Mouse (Mus musculus): ENCODE results near the gene Gm11077.
A peak's percentile ranks its signal among the peaks of the same experiment; 100 is the strongest.

Gene Gm11077

DNA sequence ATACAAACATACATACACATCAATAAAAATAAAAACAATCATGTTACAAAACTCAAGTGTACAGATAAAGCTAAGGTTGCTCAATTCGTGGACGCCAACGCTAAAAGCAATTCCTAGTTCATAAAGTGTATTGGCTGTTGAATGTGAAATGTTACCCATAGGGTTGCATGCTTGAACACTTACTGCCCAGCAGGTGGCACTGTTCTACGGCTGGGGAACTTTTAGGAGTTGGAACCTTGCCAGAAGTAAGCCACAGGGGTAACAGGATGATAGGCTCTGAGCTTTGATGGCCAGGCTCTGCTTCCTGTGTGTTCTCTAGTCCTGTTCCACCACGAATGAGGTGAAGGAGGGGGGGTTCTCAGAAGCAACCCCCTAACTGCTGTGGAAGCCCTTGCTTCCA is at the start of gene Gm11077:
Gene Gm11077 (plus strand): TSS at position 13 of the 400 bp plus-strand sequence.
- peak; percentile 64 for DNase-seq (ENCODE audit: low read depth, low spot score)

DNA sequence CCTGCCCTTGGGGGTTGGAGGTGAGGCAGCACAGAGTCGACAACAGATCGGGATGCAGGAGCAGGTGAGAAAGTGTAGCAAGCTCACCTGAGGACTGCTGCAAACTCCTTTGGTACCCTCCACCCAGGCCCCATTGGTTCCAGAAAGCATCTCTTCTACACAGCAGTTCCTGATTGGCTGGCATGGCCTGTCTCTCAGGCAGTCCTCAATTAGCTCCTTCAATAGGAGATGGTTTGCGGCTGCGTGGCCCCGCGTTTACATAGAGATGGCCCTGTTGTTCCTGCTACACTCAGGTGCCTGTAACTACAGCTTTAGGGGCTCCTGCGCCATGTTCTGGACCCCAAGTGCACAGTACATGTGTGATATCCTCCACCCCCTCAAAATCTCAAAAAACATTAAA is 48.4 kb upstream of the Gm11077 start:
- peak; percentile 76 for DNase-seq (ENCODE audit: low read depth, low spot score)

DNA sequence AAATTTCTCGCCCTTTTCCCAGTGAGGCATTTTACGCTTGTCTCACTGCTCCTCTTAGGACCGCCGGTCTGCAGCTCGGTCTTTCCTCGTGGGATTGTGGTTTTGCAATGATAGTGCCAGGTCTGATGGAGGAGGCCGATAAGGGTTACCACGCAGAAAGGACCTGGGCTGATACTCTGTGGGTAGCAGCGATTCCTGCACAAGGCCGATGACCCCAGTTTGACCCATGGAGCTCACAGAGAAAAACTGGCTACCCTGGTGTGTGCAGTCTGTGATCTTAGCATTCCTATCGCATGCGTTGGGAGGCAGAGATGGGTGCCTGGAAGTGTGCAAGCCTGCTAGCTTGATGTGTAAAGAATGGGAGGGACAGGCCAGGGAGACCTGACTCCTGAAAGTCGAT is 46.3 kb upstream of the Gm11077 start:
- no peak for DNase-seq (ENCODE audit: low read depth, low spot score)

DNA sequence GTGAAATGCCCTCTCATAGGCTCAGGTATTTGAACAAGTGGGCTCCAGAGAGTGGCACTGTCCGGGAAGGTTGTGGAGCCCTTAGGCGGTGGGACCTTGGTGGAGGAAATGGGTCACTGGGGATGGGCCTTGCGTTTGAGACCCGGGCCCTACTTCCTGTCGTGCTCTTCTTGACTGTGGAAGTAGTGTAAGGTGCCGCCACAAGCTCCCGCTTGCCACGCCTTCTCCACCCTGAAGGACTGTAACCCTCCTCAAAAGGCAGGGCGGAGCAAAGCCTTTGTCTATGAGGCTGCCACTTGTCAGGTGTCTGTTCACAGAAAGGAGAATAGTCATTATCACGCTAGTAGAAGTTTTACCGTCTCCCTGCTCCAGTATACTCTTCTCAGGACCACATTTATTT is 44.7 kb upstream of the Gm11077 start:
- peak; percentile 35 for DNase-seq (ENCODE audit: low read depth, low spot score)

DNA sequence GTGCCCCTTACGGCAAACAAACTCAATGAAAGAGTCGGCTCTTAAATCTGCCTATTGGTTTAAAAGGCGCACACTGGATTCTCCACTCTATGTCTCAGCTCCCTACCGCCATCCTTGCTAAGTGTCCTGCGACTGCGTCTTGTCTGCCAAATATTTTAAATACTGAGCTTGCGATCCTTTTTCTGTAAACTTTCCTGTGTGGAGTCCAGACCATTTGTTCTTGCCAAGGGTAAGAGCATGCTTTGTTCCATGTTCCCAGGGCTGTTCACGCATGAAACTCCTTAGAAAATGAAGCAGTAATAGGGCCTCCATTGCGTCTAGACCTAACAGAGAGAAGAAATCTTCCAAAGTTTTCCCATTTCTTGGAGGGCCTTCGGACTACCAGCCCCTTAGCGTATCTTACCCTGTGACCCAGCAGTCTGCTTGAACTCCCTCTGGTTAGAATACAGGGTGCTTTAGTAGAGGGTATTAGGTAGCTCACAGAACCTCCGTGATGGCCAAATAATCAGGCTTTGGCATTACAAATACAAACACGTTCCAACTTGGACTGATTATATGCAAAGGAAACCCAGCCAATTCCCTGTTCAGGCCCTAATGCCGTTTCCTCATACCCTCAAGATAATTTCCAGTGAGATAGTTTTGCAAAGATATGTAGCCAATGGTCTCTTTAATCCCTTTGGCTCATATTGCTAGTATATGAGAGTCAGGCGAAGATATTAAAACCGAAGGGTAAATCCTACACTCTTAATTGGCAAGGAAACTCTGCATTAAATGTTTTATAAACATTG is 39.3 kb upstream of the Gm11077 start:
- DNase-seq (ENCODE audit: low read depth, low spot score) = no peak

DNA sequence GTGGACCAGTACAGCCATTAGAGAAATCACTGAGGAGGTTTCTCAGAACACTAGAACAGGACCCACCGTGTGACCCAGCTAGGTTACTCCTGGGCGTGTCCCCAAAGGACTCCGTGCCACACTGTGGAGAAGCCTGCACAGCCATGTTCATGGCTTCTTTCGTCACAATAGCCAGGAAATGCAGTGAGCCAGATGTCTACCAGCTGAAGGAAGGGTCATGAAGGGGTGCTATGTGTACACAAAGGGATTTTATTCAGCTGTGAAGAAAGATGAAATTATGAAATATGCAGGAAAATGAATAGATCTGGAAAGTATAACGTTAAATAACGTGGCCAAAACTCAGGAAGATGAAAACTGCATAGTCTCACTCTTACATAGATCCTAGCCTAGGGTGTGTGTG is 36.9 kb upstream of the Gm11077 start:
- no peak for DNase-seq (ENCODE audit: low read depth, low spot score)

DNA sequence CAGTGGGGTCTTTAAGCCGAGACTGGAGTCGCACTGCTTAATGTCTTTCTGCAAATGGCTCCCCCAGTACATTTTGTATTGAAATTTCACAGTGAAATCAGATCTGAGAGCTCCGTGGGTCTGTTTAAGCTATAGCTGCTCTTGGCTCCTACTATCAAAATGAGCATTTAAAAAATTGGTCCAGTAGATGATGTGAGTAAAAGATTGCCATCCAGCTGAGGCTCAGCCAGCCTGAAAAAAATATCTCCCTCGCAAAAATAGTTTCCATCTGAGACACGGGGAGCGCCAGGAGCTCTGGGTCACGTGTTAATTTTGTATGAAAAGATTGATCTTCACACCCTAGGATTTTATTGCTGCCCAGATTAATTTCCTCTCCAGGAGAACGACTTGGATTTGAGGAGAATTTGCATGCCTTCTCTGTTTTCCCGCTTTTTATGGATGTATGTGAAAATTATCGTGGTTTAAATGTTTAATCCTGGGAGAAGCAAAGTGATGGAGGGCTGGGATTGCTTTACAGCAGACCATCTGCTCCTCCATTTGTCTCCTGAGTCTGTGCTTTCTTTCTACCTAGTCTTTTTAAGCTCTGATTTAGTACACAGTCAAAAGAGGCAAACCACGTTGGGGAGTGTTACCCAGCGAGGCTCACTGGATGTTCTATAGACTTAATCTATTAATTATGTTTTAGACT is 32.7 kb upstream of the Gm11077 start:
- no peak for DNase-seq (ENCODE audit: low read depth, low spot score)

DNA sequence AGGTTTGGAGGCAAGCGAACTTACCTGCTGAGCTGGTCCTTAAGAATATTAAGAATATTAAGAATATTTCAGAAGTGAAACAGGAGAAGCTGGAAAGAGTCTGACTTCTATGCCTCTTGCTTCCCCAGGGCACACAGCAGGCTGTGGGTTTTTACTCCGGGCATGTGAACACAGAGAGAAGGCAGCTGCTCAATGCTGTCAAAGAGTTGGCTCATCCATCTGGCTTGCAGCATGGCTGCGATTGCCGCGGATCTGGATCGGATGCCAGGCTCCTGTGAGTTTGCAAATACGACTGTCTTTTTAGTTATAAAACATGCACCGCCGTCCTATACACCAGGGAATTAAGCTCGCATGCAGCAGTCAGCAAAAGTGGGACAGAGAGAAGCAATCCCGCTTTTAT is 31.1 kb upstream of the Gm11077 start:
- DNase-seq (ENCODE audit: low read depth, low spot score) = no peak

DNA sequence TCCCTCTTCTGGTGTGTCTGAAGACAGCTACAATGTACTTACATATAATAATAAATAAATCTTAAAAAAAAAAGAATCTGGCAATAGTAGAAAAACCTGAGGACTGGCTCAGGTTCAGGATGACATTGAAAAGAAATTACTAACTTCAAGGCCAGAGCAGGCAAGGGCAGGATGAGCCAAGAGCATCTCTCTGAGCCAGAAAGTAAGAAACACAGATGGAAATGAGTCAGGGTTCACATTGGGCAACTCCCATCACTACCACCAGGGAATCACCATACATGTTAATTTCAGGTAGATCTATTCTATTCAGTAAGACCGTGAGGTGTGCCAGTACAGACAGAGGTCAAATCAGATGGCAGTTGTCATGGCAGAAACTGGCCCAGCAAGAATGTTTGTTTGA is 30.5 kb upstream of the Gm11077 start:
- DNase-seq (ENCODE audit: low read depth, low spot score) = no peak

DNA sequence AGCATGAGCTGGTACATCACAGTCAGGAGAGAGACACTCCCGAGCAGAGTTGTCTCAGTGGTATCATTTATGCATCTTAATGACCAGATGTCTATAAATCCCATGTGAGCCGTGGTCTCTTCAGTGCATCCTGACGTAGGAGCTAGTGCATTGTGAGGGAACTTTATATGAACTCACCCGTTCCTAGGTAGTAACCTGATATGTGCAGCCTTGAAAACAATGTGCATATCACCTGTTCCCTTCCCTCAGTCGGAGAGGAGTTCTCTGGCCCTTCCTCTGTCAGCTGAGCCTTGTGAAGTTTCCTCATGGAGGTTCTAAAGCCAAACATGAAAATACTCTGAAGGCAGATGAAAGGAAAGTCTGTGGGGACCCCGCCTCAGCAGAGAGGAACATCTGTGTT is 27.8 kb upstream of the Gm11077 start:
- no peak for DNase-seq (ENCODE audit: low read depth, low spot score)

DNA sequence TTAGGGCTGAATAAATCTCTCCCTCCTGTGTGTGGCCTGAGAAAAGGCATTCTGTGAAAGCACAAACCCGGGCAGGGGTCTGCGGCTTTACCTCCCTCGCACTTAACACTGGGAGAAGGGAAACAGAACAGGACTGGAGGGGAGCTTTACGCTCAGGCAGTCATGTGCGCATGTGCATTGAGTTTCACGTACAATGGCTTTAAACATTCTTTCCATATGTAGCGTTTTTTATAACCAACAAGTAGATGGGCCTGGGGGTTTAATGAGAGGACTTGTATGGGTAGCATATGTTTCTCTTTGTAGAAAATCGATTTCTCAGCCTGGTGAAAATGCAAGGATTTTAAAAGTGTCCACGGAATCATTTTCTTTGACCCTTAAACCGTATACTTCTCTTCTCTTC is 24.0 kb upstream of the Gm11077 start:
- DNase-seq (ENCODE audit: low read depth, low spot score) = no peak

DNA sequence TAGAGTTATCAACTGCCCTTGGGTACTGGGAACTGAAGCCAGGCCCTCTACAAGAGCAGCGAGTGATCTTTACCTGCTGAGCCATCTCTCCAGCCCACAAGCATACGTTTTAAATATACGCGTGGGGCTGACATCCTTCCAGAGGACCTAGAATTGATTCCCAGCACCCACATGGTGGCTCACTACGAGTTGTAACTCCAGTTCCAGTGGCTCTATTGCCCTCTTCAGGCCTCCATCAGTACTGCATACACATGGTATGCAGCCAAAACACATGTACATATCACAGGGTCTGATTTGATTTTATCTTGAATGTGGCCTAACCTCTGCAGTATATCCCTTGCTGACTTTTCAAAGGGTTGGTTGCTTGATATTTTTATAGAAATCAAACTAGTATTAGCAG is 23.0 kb upstream of the Gm11077 start:
- DNase-seq (ENCODE audit: low read depth, low spot score) = peak; percentile 59

DNA sequence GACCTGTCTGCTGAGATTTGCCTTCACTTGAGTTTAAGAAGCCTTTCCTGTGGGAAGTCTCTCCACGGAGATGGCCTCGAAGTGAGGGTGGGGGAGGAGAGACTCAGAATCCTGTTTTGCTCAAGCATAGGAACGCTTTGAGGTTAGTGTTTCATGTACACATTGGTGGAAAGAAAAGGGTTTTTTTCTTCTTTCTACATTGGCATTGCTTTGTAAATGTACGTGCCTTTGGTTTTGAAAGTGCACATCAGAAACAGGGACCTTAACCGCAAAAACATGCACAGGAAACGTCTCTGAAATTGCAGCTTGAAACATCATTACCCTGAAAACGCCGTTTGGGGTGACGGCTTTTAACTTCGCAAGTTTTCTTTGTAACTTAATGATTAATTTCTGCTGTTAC is 21.0 kb upstream of the Gm11077 start:
- no peak for DNase-seq (ENCODE audit: low read depth, low spot score)

DNA sequence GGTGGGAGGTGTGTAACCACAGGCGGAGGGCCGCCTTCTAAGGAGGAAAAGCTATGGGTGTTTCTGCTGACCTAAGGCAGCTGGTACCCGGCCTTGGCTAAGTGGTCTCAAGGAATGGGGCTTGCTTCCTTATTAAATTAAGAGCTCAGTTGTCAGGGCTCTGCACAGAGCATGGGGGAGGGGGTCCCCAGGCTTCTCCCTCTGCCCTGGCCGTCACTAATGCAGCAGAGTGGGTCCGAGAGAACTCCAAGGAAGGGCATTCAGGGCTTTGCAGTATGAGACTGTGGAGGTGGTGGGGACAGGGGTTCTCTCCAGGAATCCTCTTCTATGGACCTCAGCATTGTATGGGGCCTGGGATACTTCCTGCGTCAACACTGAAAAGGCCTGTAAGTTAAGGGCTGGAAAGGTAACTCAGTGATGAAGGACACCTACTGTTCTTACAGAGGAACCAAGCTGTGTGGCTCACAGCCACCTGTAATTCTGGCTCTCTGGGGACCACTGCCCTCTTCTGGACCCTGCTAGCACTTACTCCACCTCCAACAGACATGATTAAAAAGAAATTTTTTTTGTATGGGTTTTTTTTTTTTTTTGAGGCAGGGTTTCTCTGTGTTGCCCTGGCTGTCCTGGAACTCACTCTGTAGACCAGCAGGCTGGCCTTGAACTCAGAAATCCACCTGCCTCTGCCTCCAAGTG is 19.5 kb upstream of the Gm11077 start:
- DNase-seq (ENCODE audit: low read depth, low spot score) = peak; percentile 62

DNA sequence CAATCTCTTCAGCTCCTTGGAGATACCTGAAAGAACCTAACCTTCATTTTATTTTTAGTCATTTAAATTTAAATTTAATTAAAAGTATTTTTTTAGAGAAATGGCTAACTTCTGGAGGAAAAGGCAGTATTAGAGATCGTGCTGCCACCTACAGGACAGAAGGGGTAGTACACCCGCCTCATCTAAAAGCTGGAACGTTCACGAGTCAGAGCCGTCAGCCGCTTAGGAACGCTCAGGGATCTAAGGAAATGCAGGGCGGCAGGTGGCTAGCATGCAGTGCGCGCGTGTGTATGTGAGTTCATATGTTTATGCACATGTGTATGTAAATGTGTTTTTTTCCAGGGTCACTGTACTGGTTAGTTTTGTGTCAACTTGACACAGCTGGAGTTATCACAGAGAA is 16.3 kb upstream of the Gm11077 start:
- peak; percentile 77 for DNase-seq (ENCODE audit: low read depth, low spot score)

DNA sequence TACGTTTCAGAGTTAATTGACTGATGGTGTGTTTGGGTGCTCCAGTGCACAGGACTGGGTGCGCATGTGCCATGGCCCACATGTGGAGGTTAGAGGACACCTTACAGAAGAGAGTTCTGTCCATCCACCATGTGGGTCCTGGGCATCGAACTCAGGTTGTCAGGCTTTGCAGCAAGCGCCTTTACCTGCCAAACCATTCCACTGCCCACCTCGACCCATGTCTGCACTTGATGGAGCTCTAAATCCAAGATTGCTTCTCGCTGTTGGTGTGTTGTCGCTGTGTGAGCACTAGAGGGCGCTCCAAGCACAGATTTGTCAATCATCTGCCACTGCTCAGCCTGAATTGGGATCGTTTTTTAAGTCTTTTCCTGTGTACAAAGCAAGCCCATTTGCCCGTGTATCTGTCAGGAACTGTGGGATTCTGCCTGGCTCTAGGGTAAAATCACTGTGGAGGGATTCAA is 14.1 kb upstream of the Gm11077 start:
- DNase-seq (ENCODE audit: low read depth, low spot score) = peak; percentile 86

DNA sequence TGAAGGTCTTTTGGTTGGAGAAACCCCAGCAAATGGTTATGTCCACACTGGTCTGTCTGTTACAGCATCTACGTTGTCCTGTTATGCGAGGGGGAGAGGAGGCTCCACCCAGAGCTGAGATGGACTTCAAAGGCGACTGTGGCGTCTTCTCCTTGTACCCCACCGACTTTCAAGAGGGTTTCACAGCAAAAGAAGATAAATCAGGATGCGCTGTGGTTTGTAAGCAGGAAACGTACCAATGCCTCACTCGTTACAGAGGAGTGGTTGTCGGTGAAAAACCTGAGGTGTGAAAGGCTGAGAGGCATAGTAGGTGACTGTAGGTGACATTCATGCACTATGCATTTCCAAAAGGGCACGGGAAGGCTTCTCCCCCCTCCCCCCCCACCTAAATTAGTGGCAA is 7.0 kb upstream of the Gm11077 start:
- DNase-seq (ENCODE audit: low read depth, low spot score) = no peak

DNA sequence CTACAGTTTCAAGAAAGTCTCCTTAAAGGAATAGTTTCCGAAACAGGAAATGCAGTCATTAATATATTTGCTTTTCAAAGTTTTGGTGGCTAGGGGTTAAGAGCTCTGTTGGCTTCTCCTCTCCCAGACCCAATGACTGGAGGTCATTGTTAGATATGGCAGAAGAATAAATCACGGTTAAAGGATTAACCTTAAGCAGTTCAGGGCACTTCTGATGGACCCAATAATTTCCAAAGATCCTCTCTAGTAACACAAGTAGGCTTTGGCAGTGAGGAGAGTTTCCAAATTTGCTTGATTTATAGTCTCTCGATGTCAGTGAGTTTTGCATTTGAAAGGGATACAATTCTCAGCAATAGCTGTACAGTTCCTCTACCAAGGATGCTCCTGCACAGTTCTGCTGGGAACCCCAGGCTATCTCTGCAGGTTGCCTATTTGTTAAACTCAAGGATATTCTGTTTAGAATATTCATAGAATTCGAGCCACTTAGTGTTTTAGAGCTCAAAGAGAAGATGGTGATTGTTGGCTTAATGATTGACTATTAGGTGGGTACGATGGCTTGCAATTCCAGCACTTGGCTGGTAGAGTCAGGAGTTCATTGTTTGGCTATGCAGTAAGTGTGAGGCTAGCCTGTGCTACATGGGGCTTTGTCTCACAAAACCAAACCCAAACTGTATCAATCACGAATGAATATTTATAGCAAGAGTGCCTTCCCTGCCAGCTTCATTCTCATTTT is 1.8 kb downstream of the Gm11077 start:
- peak; percentile 65 for DNase-seq (ENCODE audit: low read depth, low spot score)

DNA sequence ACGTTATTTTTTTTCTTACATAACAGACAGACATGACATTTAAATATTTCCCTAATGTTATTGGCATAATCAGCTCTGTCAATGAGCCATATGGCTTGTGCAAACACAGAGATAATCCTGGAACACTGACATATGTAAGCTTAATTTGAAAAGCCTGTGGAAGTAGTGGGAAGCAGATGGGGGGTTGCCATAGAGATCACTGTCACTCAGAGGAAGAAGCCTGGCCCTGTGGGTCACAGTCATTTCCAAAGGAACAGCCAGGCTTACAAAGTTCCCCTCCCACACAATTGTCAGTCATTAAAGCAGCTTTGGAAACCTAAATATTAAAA is 2.3 kb downstream of the Gm11077 start:
- no peak for DNase-seq (ENCODE audit: low read depth, low spot score)

DNA sequence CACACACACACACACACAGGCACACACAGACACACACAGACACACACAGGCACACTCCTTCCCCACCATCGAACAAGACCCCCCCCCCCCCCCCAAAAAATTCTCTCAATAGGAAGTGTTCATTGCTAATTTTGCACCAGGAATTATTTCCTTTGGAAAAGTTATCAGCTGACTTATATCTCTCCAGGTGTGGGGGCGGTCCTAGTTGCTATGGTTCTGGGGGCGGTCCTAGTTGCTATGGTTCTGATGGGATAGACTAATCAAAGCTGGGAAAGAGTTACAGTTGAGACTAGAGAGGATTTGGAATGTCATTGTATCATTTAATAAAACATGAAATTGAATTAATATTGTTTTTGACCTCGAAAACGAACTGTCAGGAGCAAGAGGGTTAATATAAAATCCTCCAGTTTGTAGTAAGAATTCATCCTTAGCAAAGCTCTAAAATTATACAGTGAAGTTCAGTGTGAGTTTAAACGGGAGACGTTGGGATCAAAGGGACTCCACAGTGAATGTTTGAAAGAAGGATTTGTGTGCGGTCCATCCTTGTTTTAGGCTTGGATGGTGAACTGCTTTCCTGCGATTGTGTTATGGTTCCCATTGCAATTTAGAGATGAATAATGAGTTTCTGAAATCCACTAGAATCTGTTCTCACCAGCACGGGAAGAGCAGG is 4.0 kb downstream of the Gm11077 start:
- no peak for DNase-seq (ENCODE audit: low read depth, low spot score)

DNA sequence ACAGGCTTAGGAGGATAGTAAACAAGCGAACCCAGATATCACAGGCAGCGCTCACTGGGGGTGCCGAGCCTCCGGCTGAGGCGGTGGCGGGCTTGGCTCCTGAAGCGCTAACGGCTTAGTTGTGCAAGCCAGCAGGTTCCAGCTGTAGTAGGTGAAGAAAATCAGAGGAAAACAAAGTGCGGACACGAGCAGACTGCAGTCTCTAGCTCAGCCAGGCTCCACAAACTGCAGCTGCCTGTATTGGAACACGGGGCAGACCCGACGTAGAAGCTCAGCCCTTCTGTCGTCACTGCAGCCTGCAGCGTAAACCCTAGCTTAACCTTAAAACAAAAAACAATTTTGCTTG is 4.5 kb downstream of the Gm11077 start:
- no peak for DNase-seq (ENCODE audit: low read depth, low spot score)

DNA sequence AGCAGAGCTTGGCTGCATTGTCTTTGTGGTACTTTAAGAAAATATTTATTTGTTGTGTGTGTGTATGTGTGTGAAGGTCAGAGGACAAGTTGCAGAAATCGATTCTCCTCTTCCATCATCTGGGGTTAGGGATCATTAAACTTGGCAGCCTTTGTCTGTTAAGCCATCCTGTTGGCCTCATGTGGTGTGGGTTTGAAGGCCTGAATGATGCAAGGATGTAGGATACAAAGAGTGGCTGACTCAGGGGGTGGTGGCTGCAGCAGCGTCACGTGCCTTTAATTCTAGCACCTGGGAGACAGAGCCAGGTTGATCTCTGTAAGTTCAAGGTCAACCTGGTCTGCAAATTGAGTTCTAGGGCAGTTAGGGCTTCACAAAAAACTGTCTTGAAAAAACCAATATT is 16.5 kb downstream of the Gm11077 start:
- DNase-seq (ENCODE audit: low read depth, low spot score) = peak; percentile 45

Data from ES-CJ7 (cell line).